Mouse (Mus musculus) testis, adult 2 months (tissue): ENCODE results near the gene Ctsz.

ENCODE experiments used
- CTCF ChIP-seq: fragments of 200-500 bp; IDR thresholded peaks from 2 replicates; pipeline ENCODE4 v1.5.1; 2012; ENCODE audit warnings: low read depth, mild to moderate bottlenecking, inconsistent platforms, low read length, moderate library complexity; ENCODE audit not compliant: control insufficient read depth, insufficient read depth, insufficient replicate concordance
- POLR2A ChIP-seq: fragments of 200-500 bp; IDR thresholded peaks from 2 replicates; pipeline ENCODE4 v1.6.1; 2012; ENCODE audit warnings: low read depth, mild to moderate bottlenecking, inconsistent platforms, low read length, moderate library complexity; ENCODE audit not compliant: control insufficient read depth

DNA sequence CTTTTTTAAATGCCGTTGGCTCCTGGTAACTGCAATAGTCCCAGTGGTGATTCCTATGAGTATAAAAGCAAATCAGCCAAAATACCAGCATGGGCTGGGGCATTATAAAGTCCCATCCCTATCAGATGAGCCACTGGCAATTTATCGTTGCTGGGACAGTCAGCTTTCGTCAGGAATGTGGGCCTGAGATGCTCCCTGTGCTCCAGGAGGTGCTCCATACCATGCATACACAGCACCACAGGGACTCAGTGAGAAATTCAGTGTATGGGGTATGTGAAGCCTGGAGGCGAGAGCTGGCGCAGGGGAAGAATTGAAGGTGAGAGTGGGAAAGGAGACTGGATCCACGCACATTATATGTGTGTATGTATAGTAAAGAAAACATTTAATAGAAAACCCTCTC, 41.0 kb downstream of the Ctsz start:
- TF ChIP-seq POLR2A = no peak
- TF ChIP-seq CTCF = no peak
